Mouse (Mus musculus) brain, embryonic 14.5 days (tissue): ENCODE results near the gene Msh2.

Experiments
- CTCF ChIP-seq: fragments of 200-500 bp; IDR thresholded peaks from 2 replicates; pipeline ENCODE4 v1.5.1; 2012; ENCODE audit warnings: inconsistent platforms, mild to moderate bottlenecking, moderate library complexity, borderline replicate concordance; ENCODE audit not compliant: insufficient read depth, insufficient read length; ENCODE audit errors: extremely low read depth
- POLR2A ChIP-seq: fragments of 200-500 bp; IDR thresholded peaks from 2 replicates; pipeline ENCODE4 v1.6.1; 2012; ENCODE audit warnings: mild to moderate bottlenecking, inconsistent platforms, borderline replicate concordance; ENCODE audit not compliant: poor library complexity, insufficient read depth, insufficient read length, severe bottlenecking; ENCODE audit errors: extremely low read depth

DNA sequence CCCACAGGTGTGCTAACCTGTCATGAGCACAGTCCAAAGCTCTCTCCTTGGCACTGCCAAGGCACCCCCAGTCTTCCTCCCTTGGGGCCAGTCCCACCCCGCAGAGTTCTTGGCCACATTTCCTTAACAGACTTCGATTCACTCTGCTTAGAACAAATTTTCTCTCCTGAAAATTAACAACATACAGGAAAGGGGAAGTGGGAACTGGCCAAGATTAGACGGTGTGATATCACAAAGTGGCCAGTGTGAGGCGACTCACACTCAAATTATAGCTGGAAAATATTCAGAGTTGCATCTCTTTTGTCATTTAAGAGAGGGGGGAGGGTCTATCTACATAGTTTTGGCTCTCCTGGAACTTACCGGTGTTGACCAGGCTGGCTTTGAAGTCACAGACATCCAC lies 32.9 kb upstream of the Msh2 start:
- no peak for TF ChIP-seq CTCF
- no peak for TF ChIP-seq POLR2A
